Mouse (Mus musculus): Measurements from ENCODE around the gene Crmp1.

- TF ChIP-seq ZNF384 (IDR thresholded peaks at IDR 0.05; ENCODE audit: low read depth, low read length): no peak
- TF ChIP-seq KAT2A (IDR thresholded peaks at IDR 0.05; ENCODE audit: insufficient replicate concordance, low read length): no peak
- TF ChIP-seq CTCF (conservative IDR thresholded peaks at IDR 0.05 in 1 of 2, IDR thresholded peaks at IDR 0.05 in 1 of 2; ENCODE audit: low read depth in 2 of 2, low read length in 2 of 2): peak; percentile 76 to 92
- no peak for TF ChIP-seq MYC (IDR thresholded peaks at IDR 0.05; ENCODE audit: low read depth, low read length)
- TF ChIP-seq RCOR1 (conservative IDR thresholded peaks at IDR 0.05; ENCODE audit: low read depth, low read length): no peak
- TF ChIP-seq JUN (IDR thresholded peaks at IDR 0.05; ENCODE audit: insufficient read depth, low read depth, low read length): no peak
- TF ChIP-seq POLR2A (IDR thresholded peaks at IDR 0.05; ENCODE audit: low read depth, low read length): no peak
Measured at GRCm38 (mm10) chr5:37289236-37289635, 47.5 kb downstream of the Crmp1 start.

All from CH12.LX (cell line).